Mouse (Mus musculus) megakaryocyte, adult 5-6 weeks (primary cell): ENCODE measurements around the gene Secisbp2l. TPM values are rescaled to one million over a fixed set of nuclear protein-coding genes. Genes with fewer than 3 reads are reported as not detected.

ENCODE experiments used
- ATAC-seq: 2 replicates; pipeline ENCODE4 v1.8.0; 2016; ENCODE audit warnings: mild to moderate bottlenecking, inconsistent platforms; ENCODE audit not compliant: poor library complexity, severe bottlenecking
- total RNA-seq, 2 experiments: library from RNA; stranded (forward) in 1 of 2; stranded (reverse) in 1 of 2; fragments of 153-499, 151-499 nt in 1 of 2; fragments of 221-1000, 200-1000 nt in 1 of 2; gene quantifications; 2 replicates each; pipeline versions ENCODE4 v1.2.3 to v1.2.4; 2015 to 2017

Gene Secisbp2l
- total RNA-seq (2015) (19.1 and 20.8 TPM in 2 replicates), total RNA-seq (2017) (28.1 and 35.0 TPM in 2 replicates)

DNA sequence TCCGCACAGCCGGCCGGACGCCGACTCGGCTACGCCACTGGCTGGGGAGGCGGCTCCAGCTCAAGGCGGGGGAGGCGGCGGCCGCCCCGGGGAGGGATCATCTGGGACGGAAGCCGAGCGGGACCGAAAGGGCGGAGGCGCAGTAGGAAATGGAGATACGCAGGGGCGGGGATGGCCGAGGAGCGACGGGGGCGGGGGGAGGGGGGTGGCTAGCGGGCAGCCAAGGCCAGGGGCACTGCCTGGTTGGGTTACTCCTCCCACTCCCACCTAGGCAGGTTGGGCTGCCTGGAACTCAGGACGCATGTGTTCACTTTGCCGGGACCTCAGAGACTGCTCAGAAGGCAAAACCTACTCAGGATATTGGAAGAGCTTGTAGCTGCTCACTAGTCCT is at the start of gene Secisbp2l:
TSS of gene Secisbp2l (minus strand) at position 152 of the 391 bp plus-strand sequence.
- ATAC-seq = peak; percentile 99

DNA sequence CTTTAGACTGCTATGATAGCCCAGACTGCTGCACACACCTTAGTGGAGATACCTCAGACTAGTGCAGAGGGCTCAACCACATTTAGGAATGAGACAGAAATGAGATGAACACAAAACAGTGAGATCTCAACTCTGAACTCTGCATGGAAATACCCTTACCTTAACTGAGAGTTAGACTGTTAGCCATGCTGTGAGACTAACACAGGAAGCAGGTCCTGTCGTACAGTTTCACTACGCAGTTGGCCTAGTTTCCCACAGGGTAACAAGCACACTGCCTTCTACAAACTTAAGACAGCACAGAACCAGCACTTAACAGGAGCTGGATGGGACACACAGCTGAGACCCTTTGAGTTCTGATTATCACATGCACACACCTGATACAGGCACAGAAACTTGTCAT is 47.3 kb upstream of the Secisbp2l start:
- ATAC-seq = no peak

DNA sequence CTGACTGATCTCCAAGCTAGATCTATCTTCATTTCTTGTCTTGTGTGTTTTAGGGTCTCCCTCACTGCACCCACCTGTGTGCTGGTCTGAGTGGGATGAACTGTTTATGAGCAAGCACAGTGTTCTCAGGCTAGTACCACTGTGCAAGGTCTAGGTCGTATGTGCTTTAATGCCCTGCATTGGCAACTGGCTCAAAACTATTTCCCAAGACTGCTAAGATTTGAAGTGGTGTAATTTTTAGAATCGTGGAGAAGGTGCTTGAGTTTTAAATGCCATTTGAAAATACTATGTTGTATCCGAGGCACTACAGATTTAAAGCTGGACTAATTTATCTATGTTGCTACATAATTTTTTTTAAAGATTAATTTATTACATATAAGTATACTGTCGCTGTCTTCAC is 45.2 kb upstream of the Secisbp2l start:
- ATAC-seq = no peak

DNA sequence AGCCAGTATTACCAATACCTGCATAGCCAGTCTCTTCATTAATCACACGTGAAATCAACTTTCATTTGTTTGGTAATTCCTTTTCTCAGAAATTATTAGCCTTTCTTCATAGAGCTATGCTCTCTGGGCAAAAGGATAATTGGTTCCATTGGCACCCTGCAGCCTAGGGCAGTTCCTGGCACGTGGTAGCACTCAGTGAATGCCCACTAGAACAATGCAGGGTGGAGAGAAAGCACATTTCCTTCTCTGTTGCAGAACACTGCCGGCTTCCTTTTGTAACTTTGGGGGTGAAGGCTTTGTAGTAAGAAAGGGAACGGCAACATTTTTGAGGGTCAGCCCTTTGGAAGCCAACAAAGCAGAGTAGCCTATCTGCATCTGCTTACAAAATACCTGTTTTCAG is 43.5 kb upstream of the Secisbp2l start:
- ATAC-seq = no peak

DNA sequence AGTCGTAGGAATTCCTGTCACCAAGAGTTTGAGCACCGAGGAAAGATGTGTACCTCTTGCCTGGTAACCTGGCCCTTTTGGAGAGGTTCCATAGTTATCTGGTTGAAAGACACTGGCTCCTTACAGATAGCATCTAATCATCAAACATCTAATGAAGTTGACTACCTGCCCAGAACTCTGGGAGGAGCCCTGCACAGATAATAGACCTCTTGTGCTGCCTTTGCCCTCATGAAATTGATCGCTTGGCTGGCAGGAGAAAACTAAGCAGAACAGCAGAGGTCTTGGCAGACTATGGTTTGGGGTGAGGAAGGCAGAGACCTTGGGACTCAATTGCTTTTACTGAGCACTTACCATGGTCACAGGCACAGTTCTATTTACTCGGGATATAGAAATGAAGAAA is 37.7 kb upstream of the Secisbp2l start:
- ATAC-seq = no peak

DNA sequence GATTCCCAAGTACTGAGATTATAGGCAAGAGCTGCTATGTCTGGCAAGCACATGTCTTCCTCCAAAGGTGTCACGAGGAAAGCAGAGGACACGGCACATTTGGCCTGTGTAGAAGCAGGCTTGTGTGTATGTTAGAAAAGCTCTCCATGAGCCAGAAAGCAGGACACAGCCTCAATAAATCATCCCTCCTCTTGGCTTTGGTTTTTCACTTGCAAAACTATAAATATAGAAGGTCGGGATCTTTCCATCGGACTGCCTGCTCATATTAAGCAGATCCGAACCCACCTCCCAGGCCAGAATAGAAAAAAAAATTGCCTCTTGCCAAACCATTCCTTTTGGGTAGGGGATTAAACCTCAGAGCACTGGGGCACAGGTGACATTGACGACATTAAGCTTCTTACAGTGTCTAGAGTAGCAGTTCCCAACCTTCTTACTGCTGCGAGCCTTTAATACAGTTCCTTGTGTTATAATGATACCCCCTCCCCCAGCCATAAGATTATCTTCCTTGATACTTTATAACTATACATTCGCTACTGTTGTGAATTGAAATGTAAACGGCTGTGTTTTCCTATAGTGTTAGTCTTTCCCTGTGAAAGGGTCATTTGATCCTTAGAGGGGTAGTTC is 31.4 kb upstream of the Secisbp2l start:
- ATAC-seq = no peak

DNA sequence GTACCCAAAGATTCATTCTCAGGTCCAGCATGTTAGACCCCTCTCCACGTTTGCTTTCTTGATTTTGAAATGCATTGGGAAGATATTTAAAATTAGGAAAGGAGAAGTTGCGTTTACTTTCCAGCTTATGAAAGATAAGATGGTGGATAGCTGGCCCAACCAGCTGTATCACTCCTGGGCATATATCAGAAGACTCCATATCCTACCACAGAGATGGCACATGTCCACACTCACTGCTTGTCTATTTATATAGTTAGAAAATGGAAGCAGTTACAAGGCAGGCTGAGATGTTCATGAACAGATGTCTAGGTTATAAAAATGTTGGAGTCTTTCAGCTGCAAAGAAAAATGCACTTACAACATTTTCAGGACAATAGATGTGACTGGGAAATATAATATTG is 28.7 kb upstream of the Secisbp2l start:
- no peak for ATAC-seq

DNA sequence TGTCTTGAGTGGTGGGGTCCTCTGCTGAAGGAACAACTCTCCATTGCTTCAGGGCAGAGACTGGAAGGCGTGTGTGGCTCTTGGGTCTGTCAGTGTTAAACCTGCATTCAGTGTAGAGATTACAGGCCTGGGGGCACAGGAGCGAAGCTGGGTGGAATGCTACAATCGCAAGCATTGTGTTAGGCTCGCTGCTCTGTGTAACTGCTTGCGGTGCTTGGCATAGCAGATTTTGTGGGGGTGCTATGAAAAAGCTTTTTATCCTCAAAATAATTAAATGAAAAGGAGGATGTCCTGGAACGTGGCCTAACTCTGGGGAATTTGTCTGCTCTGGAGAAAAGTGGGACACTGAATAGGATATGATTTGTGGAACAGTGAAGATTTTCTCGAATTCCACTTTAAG is 26.9 kb upstream of the Secisbp2l start:
- ATAC-seq = no peak

DNA sequence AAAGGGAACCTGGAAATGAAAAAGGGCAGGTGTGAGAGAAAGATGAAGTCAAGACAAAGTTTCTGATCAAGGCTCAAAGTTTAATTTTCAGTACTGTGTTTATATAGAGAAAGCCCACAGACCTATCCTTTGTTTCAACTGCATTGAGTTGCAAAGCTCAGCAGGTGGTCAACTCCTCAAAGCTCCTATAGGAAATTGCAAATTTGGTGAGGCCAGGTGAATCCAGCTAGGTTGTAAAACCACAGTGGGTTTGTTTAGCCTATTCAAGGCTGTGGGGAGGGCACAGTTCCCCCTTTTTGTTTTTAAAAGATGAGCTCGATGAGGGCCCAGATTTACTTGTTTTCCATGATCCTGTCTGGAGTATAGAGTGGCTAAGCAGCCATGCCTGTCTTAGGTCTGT is 23.2 kb upstream of the Secisbp2l start:
- ATAC-seq = no peak

DNA sequence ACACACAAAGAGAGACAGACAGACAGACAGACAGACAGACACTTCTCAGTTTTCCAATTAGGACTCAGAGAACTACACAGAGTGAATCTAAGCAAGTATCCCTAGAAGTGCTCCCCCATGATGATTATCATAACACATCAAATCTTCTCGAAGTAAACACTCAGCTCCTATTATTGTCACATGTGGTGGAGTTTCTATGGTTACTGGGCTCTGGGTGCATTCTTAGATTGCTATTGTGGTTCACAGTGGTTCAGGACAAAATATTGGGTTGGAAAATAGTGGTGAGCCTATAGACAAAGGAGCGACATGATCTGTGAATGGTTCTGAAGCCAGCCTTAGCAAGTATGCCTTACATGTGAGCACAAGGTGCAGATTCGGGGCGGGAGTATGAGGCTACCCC is 19.3 kb upstream of the Secisbp2l start:
- ATAC-seq = no peak

DNA sequence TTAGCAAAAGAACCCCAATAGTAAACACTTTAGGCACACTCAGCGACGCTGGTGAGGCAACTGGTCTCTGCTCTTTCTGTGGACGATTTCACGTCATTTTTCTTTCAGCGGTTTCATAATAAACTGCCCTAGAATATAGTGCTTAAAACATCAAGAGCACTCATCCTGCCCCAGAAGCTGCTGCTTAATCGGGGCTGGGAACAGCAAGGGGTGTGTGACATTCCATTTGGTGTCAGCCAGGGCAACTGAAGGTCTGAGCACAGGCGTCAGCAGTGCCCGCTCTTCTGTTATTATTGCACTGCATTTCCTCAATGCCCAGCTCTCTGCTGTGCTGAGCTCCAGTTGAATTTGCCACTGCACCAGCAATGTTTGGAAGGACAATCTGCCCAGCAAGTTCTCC is 18.4 kb upstream of the Secisbp2l start:
- ATAC-seq = no peak

DNA sequence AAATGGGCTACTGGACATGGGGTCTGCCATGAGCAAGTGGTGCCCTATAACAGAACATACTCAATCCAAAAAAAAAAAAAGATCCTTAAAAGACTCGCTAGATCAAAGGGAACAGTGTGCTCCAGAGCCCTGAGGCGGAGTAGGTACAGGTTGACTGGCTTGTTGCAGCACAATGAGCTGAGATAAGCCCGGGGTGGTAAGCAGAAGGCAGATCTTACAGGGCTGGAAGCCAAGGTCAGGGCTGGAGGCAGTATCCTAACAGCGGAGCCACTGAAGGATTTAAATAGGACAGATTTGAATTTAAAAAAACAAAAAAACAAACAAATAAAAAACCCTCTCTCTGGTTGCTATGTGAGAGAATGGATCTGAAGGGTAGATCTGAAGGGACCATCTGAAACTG is 17.8 kb upstream of the Secisbp2l start:
- no peak for ATAC-seq

DNA sequence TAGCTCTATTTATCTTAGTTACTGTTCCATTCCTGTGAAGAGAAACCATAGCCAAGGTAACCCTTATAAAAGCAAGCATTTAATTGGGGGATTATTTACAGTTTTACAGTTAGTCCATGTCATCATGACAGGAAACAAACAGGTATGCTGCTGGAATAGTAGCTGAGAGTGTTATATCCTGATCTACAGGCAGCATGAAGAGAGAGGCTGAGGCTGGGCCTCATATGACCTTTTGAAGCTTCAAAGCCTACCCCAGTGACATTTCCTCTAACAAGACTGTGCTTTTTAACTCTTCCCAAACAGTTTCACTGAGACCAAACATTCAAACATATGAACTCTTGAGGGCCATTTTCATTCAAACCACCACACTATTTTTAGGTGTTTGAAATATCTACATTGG is 15.2 kb upstream of the Secisbp2l start:
- no peak for ATAC-seq

DNA sequence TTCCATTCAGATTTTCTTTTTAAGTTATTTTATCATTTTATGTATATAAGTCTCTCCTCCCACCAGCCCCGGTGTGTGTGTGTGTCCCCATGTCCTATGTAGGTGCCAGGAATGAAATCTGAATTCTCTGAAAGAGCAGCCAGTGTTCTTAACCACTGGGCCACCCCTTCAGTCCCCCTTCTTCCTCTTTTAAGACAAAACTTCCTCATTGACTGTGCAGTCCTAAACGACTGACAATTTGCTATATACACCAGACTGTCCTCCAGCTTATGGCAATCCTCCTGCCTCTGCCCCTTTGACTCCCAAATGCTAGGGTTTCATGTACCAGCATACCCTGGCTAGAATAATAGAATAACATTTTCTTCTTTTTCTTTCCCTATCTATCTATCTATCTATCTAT is 12.4 kb upstream of the Secisbp2l start:
- ATAC-seq = peak; percentile 55

DNA sequence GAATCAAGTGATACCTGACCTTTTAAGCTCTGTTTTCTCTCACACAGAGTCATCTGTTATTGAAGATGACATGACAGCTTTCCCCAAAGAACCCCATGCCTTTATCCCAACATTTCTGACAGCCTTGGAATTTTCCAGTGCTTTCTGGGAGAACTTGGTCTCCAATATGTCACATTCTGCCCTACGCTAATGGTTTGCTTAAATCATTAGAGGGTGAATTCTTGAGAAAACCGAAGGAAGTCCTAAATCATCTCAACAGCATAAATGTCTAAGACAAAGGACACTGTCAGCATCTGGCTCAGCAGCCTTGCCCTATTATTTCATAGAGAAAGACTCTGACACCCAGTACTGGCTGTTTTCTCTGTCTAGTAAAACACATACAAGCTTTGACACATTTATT is 11.5 kb upstream of the Secisbp2l start:
- ATAC-seq = no peak

DNA sequence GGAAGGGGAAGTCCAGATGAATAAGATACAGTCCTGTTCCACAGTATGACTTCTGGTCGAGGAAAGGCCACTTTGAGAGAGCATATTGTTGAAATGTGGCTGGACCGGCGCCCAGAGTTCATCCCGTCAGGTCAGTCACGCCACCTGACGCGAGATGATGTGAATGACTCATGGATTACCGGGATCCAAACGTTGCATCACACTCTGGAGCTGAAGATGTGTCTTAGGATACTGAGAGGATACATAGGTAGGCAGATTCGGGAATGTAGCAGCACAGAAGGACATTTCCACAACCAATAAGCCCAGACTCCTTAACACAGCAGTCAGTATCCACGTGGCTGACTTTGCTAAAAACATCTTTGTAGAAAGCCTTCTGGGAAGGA is 10.2 kb upstream of the Secisbp2l start:
- no peak for ATAC-seq

DNA sequence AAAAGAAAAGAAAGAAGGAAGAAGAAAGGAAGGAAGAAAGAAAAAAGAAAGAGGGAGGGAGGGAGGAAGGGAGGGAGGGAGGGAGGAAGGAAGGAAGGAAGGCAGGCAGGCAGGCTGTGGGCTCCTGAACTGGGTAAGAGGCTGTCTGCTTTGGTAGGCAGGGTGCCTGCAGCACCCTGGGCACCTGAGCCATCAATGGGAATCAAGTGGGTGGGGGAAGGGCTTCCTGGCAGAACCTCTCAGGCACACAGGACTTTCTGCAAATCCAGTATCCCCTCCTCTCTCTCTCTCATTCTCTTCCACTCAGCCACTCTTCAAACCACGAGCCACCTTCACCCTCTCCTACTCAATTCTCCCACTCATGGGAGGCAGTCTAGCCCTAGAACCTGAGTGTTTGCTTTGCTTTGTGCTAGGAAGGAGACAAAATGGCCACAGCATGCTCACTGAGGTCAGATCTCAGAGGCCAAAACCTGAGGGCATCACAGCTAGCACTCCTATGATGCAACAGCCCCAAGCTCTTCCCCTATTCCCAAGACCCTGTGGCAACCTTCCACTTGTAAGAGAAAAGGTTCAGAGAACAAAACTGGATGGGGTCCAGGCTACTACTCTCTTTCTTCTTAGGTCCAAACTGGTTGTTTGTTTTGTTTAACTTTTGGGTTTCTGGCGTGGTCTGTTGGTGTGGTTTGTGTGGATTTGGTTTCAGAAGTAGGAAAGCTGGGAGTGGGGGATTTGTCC is 9.6 kb upstream of the Secisbp2l start:
- ATAC-seq = peak; percentile 32

DNA sequence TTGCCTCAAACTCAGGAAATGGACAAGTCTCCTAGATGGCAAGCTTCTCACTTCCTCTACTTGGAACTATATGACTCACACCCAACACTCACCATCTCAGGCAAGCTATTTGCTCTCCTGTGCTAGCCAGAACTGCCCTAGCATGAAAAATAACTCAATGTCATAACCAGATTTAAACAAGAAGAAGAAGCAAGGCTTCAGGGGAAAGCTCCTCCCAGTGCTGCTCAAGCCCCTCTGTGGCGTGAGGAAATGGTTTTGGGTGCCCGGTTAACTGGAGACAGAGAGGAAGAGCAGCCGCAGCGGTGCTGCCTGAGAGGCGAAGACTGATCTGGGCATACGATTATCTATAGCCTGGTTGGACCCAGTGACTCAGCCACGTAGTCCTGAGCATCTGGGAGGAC is 8.8 kb upstream of the Secisbp2l start:
- peak; percentile 84 for ATAC-seq

DNA sequence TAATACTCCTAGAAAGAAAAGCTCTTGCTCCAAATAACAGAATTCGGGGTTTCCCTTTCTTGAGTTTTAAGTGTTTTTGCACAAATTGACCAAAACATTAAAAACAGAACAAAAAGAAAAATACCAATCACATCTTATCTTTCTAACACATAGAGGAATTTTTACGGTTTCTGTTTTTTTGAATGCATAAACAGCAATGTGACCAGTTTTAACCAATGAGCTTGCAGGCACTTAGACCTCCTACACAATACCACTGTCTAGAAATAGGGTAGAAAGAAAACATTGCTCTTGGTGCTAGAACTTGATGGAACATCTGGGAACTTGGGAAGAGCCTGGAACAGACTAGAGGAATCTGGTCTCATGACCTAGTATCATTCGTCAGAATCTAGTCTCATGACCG is 7.6 kb upstream of the Secisbp2l start:
- no peak for ATAC-seq

DNA sequence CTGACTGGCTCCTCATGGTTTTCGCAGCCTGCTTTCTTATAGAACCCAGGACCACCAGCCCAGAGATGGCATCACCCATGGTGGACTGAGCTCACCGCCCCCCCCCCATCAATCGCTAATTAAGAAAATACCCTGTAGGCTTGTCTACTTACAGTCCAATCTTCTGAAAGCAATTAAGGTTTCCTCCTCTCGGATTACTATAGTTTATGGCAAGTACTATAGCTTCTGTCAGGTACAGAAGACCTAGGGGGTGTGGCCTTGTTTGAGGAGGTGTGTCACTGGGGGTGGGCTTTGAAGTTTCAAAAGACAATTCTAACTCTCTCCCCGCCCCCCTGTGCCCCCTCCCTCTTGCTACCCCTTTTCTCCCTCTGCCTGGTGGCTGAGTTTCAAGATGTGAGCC is 6.6 kb upstream of the Secisbp2l start:
- ATAC-seq = no peak

DNA sequence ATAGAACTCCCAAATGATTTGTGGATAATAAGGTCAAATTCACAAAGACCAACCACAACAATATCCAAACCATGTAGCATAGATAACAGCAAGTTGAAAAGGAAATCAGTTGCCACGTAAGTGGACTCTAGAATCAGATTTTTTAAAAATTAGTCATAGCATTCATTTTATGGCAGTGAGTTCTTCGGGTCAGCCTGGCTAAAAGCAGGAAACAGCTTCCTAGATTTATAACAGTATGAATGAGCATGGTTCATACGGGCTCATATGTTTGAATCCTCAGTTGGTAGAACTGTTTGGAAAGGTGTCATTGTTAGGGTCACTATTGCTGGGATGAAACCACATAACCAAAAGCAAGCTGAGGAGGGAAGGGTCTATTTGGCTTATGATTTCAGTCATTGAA is 6.1 kb upstream of the Secisbp2l start:
- no peak for ATAC-seq

DNA sequence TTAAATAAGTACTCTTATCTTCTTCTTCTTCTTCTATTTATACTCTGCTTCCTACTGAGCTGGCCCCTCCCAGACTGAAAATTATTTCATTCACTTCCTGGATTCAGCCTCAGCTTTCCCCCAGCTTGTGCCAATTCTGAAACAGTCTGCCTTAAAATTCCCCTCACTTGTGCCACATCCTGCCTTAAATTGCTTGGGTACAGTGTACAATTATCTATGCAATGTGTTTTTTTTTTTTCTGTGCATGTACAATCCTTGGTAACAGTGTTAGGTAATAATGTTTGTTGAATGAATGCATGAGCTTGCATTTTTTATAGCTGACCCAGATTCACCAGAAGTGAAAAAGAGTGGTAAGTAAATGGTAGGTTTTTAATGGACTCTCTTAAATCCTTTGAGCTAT is 5.7 kb upstream of the Secisbp2l start:
- ATAC-seq = no peak

DNA sequence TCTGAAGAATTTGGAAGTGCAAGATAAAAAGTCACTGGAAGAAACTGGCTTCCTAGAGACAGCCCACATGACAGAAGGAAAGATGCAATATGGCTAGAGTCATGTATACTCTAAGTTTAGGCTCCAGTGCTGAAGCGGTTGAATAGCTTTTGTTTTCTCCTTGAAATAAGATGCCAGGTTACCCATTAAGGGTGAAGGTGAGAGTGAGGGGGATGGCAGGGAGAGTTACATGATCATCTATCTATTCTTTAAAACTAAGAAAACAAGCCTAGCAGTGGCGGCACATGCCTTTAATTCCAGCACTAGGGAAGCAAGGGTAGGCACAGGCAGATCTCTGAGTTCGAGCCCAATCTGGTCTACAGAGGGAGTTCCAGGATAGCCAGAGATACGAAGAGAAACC is 2.4 kb upstream of the Secisbp2l start:
- ATAC-seq = no peak
